Mouse (Mus musculus) urinary bladder, postnatal 36 days (tissue): ENCODE measurements at regions not wholly inside any gene's neighbourhood (a gene's known extent, or its start where the extent isn't known, plus 50 kb on each side); places are given as distances from the start of the nearest gene placed in this dataset.

Experiments
- DNase-seq, 2 experiments: peaks; one replicate each; pipeline ENCODE4 v3.0.0; 2022; ENCODE audit warnings: low spot score in 2 of 2, mixed read lengths in 1 of 2

DNA sequence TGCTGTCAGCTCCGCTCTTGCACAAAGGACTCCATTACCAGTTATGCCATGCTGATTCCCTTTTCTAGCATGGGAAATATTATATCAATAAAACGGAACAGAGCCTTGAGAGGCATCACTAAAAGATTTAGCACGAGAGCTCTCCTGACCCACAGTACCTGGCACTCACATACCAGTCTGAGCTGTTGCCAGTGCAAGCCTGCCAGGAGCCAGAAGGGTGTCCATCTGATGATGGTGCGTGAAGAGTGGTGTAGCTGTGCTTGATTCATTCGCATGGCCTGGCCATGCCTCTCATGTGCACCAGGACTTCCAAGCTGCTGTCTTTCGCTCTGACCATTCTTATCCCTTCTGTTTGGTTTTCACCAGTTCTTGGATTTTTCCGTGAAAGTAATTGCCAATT lies 102.3 kb upstream of the Irx4 start:
- DNase-seq = no peak

- DNase-seq = no peak
Measured at GRCm38 (mm10) chr13:73159454-73159853, 100.8 kb upstream of the Irx4 start.

DNA sequence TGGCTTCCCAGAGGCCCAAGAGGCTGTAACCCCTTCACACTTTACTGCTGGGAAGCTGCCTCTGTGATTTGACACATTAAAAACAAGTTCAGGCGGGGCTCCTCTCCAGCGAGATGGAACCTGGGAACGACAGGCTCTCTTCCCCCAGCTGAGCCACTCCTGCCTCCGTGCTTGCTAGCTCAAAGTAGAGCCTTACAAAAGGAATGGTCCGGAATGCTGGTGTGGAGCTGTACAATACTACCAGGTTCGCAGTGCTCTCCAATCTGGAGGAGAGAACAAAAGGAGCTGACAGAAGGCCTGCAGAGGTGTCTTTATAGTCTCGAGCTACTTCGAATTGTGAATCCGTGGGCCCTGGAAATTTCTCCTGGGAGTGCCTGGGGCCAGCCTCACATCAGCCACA lies 100.4 kb upstream of the Irx4 start:
- peak in 1 of 2 experiments; percentile 3 for DNase-seq

GRCm38 (mm10) chr13:73160289-73160688 lies 100.0 kb upstream of the Irx4 start:
- peak; percentile 76 to 84 for DNase-seq

DNA sequence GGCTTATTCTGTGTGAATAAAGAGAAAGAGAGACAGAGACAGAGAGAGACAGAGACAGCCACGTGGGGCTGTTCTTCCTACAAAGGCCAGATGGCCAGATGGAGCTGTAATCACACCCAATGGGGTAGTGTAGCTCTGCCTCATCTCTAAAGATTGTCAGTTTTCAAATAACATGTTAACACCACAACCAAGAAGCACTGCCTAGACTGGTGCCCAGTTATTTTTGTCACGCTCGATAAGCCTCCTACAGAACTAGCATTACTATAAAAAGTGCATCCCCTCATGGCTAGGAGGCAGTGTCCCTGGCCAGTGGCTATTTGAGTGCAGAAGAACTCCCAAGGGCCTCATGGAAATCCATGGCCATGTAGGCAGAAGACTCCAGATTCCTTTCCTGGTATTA lies 90.0 kb upstream of the Irx4 start:
- no peak for DNase-seq

- DNase-seq = no peak
Measured at GRCm38 (mm10) chr13:73207931-73208448, 52.3 kb upstream of the Irx4 start.
